Mouse (Mus musculus) kidney, postnatal 0 days (tissue): Measurements from ENCODE around the gene Pdp2. TPM values are rescaled to one million over a fixed set of nuclear protein-coding genes. Genes with fewer than 3 reads are reported as not detected.

ENCODE experiments used
- ATAC-seq: fragments of 200-750 bp; cut with Nextera tagmentation; replicated peaks from 2 replicates; pipeline ENCODE4 v1.8.0; 2017; ENCODE audit warnings: low read depth, moderate number of reproducible peaks, moderate TSS enrichment, moderate library complexity; ENCODE audit not compliant: low FRiP score
- DNase-seq: peaks from one replicate; pipeline ENCODE4 v3.0.0-alpha.2; 2016; ENCODE audit warnings: low spot score
- H3K27ac ChIP-seq: fragments of 300-500 bp; sonication (generic); 2 replicates; pipeline ENCODE4 v1.5.1; 2014; ENCODE audit warnings: mild to moderate bottlenecking
- H3K27me3 ChIP-seq: fragments of 300-500 bp; sonication (generic); 2 replicates; pipeline ENCODE4 v1.6.1; 2014; ENCODE audit warnings: low read length, mixed read lengths; ENCODE audit not compliant: insufficient read depth
- H3K36me3 ChIP-seq: fragments of 300-500 bp; sonication (generic); 2 replicates; pipeline ENCODE4 v1.6.1; 2014; ENCODE audit warnings: low read length, mixed read lengths; ENCODE audit not compliant: insufficient read depth
- H3K4me1 ChIP-seq: fragments of 300-500 bp; sonication (generic); replicated peaks from 2 replicates; pipeline ENCODE4 v1.6.1; 2014; ENCODE audit warnings: antibody characterized with exemption, low read length, mixed read lengths; ENCODE audit not compliant: insufficient read depth
- H3K4me2 ChIP-seq: fragments of 300-500 bp; sonication (generic); 2 replicates; pipeline ENCODE4 v1.6.1; 2014; ENCODE audit warnings: mild to moderate bottlenecking, low read length, moderate library complexity, mixed read lengths
- H3K4me3 ChIP-seq: fragments of 300-500 bp; sonication (generic); replicated peaks from 2 replicates; pipeline ENCODE4 v1.5.1; 2014; ENCODE audit warnings: low read depth, low read length
- H3K9ac ChIP-seq: fragments of 300-500 bp; sonication (generic); 2 replicates; pipeline ENCODE4 v1.6.1; 2014; ENCODE audit warnings: low read depth, low read length
- H3K9me3 ChIP-seq: fragments of 300-500 bp; sonication (generic); replicated peaks from 2 replicates; pipeline ENCODE4 v1.6.1; 2016; ENCODE audit warnings: low read length, inconsistent platforms, mixed read lengths
- CTCF ChIP-seq: IDR thresholded peaks from 2 replicates; pipeline ENCODE4 v1.5.1; 2016; ENCODE audit warnings: antibody characterized with exemption, low read depth, mild to moderate bottlenecking, moderate library complexity
- WGBS: fragments of 180-500 bp; shearing (Covaris S2); extraction: QIAGEN DNeasy Blood & Tissue Kit; methylation state at CpG from one replicate; pipeline ENCODE4 v1.1.7; 2014; 5-methylcytosine and 5-hydroxymethylcytosine counted together
- polyA plus RNA-seq: library from polyadenylated mRNA; unstranded; fragments of >200 nt; fragmentation: Nextera tagmentation; extraction: Ambion mirVana; gene quantifications from 2 replicates; pipeline ENCODE4 v1.2.1, GENCODE M21; 2015

Gene Pdp2
- polyA plus RNA-seq, result 12.6 and 14.5 TPM in 2 replicates

DNA sequence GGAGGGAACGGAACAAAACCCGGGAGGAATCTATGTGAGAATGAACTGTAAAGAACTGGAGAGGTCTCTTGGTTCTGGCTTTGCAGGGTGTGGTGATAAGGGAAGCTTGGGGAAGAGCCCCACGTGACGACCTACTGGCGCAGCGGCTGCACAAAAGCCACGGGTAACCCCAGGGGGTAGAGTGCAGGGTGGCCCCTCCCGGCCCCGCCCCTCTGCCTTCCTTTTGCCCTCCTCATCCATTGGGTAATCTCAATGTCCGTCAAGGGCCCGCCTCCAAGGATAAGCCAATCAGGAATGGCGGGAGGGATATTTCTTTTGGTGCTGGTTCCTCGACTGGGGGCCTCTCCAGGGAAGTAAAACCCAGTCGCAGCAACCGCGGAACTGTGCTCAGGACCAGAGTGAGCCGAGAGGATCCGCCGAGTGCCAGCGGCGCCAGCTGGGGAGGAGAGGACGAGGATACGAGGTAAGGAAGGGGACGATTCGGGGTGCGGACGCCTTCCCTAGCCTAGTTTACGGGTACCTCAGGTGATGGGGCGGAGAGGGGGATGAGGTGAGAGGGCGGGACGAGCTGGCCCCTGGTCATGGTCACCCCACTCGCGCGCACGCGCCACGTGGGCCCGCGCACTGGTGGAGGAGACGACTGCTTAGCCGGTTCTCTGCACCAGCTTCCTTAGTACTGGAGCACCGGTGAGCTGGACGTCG lies at the start of gene Pdp2:
Pdp2 (plus strand) TSS at position 319 of the 702 bp plus-strand sequence.
- under 1% methylated on average over 44 of the region's 44 CpGs for WGBS
- peak within 1 kb of the TSS; percentile 62 for H3K9ac ChIP-seq
- peak within 1 kb of the TSS; percentile 64 for H3K4me3 ChIP-seq
- H3K27ac ChIP-seq, result peak within 1 kb of the TSS; percentile 80
- TF ChIP-seq CTCF, result no peak
- H3K9me3 ChIP-seq, result no peaks in the 10 kb centered on the region
- H3K36me3 ChIP-seq, result peaks cover 17% of the 10 kb centered on the region
- peak; percentile 96 for ATAC-seq
- DNase-seq, result peak; percentile 95
- peak within 1 kb of the TSS; percentile 65 for H3K4me2 ChIP-seq
- H3K4me1 ChIP-seq, result no peaks in the 10 kb centered on the region; the same call in none of the 2 replicates
- no peaks in the 10 kb centered on the region for H3K27me3 ChIP-seq

DNA sequence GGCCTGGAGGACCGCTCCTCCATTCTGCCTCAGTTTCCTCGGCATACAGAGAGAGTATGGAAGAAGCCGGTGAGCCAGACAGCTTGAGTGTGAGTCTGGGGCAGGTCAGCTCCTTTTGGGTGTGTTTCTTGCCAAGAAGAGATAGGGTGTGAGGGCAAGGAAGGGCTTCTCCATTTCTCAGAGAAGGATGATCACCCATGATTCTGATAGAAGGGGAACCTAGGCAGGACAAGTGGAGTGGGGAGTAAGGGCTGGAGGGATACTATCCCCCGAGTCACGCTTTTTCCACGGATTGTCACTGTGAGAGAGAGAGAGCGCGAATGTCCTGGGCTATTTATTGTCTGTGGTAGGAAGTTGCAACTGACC lies 49.8 kb upstream of the Pdp2 start:
- no peaks in the 10 kb centered on the region for H3K9me3 ChIP-seq
- no peak overlapping the region for H3K27ac ChIP-seq
- no peaks in the 10 kb centered on the region for H3K36me3 ChIP-seq
- TF ChIP-seq CTCF, result no peak
- H3K27me3 ChIP-seq, result peaks cover 31% of the 10 kb centered on the region
- WGBS, result 16% methylated on average over 8 of the region's 8 CpGs
- no peak overlapping the region for H3K9ac ChIP-seq
- ATAC-seq, result no peak
- no peak for DNase-seq
- peak overlapping the region; percentile 46 for H3K4me3 ChIP-seq
- H3K4me1 ChIP-seq, result no peaks in the 10 kb centered on the region
- peak overlapping the region; percentile 84 for H3K4me2 ChIP-seq

DNA sequence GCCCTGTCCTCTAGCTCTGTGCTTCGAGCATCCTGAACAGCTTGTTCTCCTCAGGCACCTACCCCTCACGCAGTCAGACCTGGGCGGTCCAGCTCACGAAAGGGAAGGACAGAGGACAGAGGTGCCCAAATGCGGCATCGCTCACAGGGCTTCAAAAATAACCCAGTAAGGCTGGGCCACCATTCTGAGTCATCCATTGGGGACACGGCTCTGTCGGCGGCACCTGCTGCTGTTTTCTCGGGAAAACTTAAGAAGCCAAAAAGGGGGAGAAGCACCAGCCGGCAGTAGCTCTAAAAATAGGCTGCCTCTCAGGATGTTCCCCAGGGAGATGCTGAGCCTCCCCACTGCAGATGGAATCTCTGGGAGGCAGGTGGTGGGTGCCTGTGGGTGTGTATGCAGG lies 49.1 kb upstream of the Pdp2 start:
- no peak for TF ChIP-seq CTCF
- DNase-seq, result no peak
- Histone ChIP-seq H3K27me3 (peaks cover 31% of the 10 kb centered on the region), H3K4me1 (no peaks in the 10 kb centered on the region), H3K36me3 (no peaks in the 10 kb centered on the region), H3K4me3 (no peak overlapping the region), H3K9ac (no peak overlapping the region), H3K27ac (no peak overlapping the region), H3K9me3 (no peaks in the 10 kb centered on the region), H3K4me2 (no peak overlapping the region)
- 7% methylated on average over 11 of the region's 11 CpGs for WGBS
- ATAC-seq, result no peak

DNA sequence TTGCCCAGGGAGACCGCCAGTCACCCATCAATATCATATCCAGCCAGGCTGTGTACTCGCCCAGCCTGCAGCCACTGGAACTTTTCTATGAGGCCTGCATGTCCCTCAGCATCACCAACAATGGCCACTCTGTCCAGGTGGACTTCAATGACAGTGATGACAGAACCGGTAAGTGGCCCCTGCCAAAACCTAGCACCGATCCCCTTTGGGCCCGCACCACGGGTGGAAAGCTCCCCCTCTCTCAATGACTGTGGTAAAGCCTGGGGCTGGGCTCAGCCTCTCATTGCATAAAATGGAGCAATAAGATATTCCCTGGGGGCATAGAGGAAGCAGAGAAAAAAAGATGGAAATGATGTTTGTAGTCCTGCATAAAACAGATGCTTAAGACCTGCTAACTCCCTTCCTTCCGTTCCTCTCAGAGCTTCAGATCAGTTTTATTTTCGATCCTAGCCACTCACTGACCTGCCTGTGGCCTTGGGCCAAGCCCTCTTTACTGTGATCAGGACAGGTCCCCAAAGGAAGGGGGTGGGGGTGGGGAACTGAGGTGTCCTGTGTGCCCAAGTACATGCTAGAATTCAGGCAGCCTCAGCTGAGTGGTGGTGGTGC lies 47.7 kb upstream of the Pdp2 start:
- no peak for TF ChIP-seq CTCF
- ATAC-seq, result no peak

DNA sequence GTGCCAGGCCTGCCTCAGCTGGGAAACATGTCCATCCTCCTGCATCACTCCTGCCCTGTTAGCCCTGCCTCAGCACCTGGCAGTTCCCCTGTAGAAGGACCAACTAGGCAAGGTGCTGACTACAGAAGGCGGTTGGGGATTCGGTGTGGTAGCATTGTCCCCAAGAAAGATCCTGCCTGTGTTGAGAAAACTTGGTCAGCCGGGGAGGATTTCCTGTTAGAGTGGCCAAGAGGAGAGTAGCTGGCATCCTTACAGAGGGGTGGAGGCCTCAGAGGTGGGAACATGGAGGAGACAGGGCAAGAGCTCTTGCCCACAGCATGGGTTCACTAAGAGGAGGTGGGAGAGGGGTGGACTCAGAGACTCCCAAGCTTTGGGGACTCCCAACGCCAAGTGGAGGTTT lies 36.1 kb upstream of the Pdp2 start:
- TF ChIP-seq CTCF, result no peak
- WGBS, result 81% methylated on average over 4 of the region's 4 CpGs
- H3K27me3 ChIP-seq, result no peaks in the 10 kb centered on the region
- no peak overlapping the region for H3K27ac ChIP-seq
- H3K9ac ChIP-seq, result no peak overlapping the region
- ATAC-seq (no peak), DNase-seq (no peak)
- H3K4me1 ChIP-seq, result no peaks in the 10 kb centered on the region
- no peak overlapping the region for H3K4me2 ChIP-seq
- no peaks in the 10 kb centered on the region for H3K36me3 ChIP-seq
- no peak overlapping the region for H3K4me3 ChIP-seq
- H3K9me3 ChIP-seq, result no peaks in the 10 kb centered on the region

More for the DNA sequence above, 47.7 kb upstream of the Pdp2 start:
- DNase-seq, result no peak
- no peak overlapping the region for H3K4me3 ChIP-seq
- 84% methylated on average over 8 of the region's 8 CpGs for WGBS
- no peaks in the 10 kb centered on the region for H3K36me3 ChIP-seq
- H3K27ac ChIP-seq, result no peak overlapping the region
- peaks cover 31% of the 10 kb centered on the region for H3K27me3 ChIP-seq
- no peak overlapping the region for H3K9ac ChIP-seq
- no peaks in the 10 kb centered on the region for H3K9me3 ChIP-seq
- H3K4me1 ChIP-seq, result no peaks in the 10 kb centered on the region
- H3K4me2 ChIP-seq, result no peak overlapping the region

DNA sequence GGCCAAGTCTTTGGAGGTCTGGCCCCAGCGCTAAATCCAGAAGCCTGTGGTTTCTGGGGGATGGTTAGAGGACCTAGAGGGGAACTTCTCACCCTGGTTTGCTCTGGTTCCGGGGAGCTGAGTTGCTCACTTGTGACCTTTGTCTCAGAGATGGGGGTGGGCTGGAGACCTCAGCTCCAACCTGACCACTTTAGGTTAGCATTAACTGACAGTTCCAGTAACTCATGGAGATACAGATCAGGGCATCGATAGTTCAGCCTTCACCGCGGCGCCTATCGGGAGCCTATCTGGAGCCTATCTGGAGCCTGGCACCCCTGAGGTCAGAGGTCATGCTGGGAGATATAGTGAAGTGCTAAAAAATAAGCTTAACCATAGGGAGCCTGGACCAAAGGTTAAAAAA lies 34.0 kb upstream of the Pdp2 start:
- Histone ChIP-seq H3K4me2 (no peak overlapping the region), H3K36me3 (no peaks in the 10 kb centered on the region), H3K27me3 (no peaks in the 10 kb centered on the region), H3K9me3 (no peaks in the 10 kb centered on the region), H3K4me3 (no peak overlapping the region), H3K27ac (no peak overlapping the region), H3K4me1 (no peaks in the 10 kb centered on the region), H3K9ac (no peak overlapping the region)
- ATAC-seq (no peak), DNase-seq (no peak)
- no peak for TF ChIP-seq CTCF
- WGBS, result 60% methylated on average over 7 of the region's 7 CpGs

DNA sequence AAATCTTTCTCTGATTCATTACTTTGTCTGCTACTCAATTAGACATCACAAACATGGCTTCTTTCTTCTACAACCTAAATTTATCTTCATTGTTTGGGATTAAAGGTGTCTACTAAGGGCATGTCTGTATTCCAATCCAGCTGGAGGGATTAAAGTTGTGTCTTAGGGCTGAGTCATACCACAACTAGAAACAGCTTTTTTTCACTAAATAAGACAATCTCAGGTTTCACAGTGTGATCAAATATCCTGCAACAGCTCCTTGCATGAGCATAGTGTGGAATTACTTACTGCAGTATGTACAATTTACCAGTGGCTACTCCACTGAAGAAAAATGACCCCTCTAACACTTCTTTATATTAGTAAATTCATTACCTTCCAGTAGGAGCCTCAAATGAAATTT lies 30.5 kb upstream of the Pdp2 start:
- H3K9me3 ChIP-seq, result no peaks in the 10 kb centered on the region
- no peaks in the 10 kb centered on the region for H3K27me3 ChIP-seq
- no peak overlapping the region for H3K9ac ChIP-seq
- no peak overlapping the region for H3K4me3 ChIP-seq
- TF ChIP-seq CTCF, result no peak
- no peak for ATAC-seq
- DNase-seq, result no peak
- no peaks in the 10 kb centered on the region for H3K4me1 ChIP-seq
- no peak overlapping the region for H3K4me2 ChIP-seq
- no peak overlapping the region for H3K27ac ChIP-seq
- H3K36me3 ChIP-seq, result no peaks in the 10 kb centered on the region
